Mouse (Mus musculus) neural tube, embryonic 14.5 days (tissue): ENCODE measurements around the gene Sfxn2. TPM values are rescaled to one million over a fixed set of nuclear protein-coding genes. Genes with fewer than 3 reads are reported as not detected.

Experiments used
- ATAC-seq: fragments of 200-750 bp; cut with Nextera tagmentation; 2 replicates; pipeline ENCODE4 v1.8.0; 2017; ENCODE audit warnings: low read depth, mild to moderate bottlenecking, moderate TSS enrichment, moderate library complexity
- H3K27ac ChIP-seq: fragments of 300-500 bp; sonication (generic); 2 replicates; pipeline ENCODE4 v1.5.1; 2014; ENCODE audit warnings: low read depth, mild to moderate bottlenecking, control low read depth, low read length, moderate library complexity, mixed read lengths
- H3K27me3 ChIP-seq: fragments of 300-500 bp; sonication (generic); 2 replicates; pipeline ENCODE4 v1.6.1; 2014; ENCODE audit warnings: low read length; ENCODE audit not compliant: control insufficient read depth, insufficient read depth
- H3K36me3 ChIP-seq: fragments of 300-500 bp; sonication (generic); 2 replicates; pipeline ENCODE4 v1.6.1; 2014; ENCODE audit warnings: low read length, mixed read lengths; ENCODE audit not compliant: control insufficient read depth, insufficient read depth
- H3K4me1 ChIP-seq: fragments of 300-500 bp; sonication (generic); 2 replicates; pipeline ENCODE4 v1.6.1; 2014; ENCODE audit warnings: low read length; ENCODE audit not compliant: control insufficient read depth, insufficient read depth
- H3K4me2 ChIP-seq: fragments of 300-500 bp; sonication (generic); 2 replicates; pipeline ENCODE4 v1.6.1; 2014; ENCODE audit warnings: mild to moderate bottlenecking, low read depth, low read length, control low read depth
- H3K4me3 ChIP-seq: fragments of 300-500 bp; sonication (generic); 2 replicates; pipeline ENCODE4 v1.5.1; 2014; ENCODE audit warnings: low read depth, low read length, control low read depth, mixed read lengths
- H3K9ac ChIP-seq: fragments of 300-500 bp; sonication (generic); replicated peaks from 2 replicates; pipeline ENCODE4 v1.6.1; 2014; ENCODE audit warnings: low read depth, mild to moderate bottlenecking, control low read depth, low read length, mixed read lengths
- H3K9me3 ChIP-seq: fragments of 300-500 bp; sonication (generic); 2 replicates; pipeline ENCODE4 v1.6.1; 2016; ENCODE audit warnings: low read length; ENCODE audit not compliant: control insufficient read depth
- WGBS: fragments of 180-500 bp; shearing (Covaris S2); extraction: QIAGEN DNeasy Blood & Tissue Kit; methylation state at CpG from one replicate; pipeline ENCODE4 v1.1.7; 2014; 5-methylcytosine and 5-hydroxymethylcytosine counted together
- polyA plus RNA-seq: library from polyadenylated mRNA; unstranded; fragments of >200 nt; fragmentation: Nextera tagmentation; extraction: Ambion mirVana; gene quantifications from 2 replicates; pipeline ENCODE4 v1.2.1, GENCODE M21; 2014

Gene Sfxn2
- polyA plus RNA-seq, 1 experiment from 2014 or later, result 10.7 TPM

GRCm38 (mm10) chr19:46602406-46602805 is 29.2 kb downstream of the Sfxn2 start:
- Histone ChIP-seq H3K9ac (no peak overlapping the region), H3K36me3 (0 out of 2 replicates have a peak, but pooled peaks cover 8% of the 10 kb centered on the region), H3K4me1 (peaks cover 8% of the 10 kb centered on the region), H3K27me3 (no peaks in the 10 kb centered on the region), H3K4me2 (no peak overlapping the region), H3K27ac (no peak overlapping the region), H3K9me3 (no peaks in the 10 kb centered on the region), H3K4me3 (no peak overlapping the region)
- WGBS, result 83% methylated on average over 4 of the region's 4 CpGs
- ATAC-seq, result no peak

DNA sequence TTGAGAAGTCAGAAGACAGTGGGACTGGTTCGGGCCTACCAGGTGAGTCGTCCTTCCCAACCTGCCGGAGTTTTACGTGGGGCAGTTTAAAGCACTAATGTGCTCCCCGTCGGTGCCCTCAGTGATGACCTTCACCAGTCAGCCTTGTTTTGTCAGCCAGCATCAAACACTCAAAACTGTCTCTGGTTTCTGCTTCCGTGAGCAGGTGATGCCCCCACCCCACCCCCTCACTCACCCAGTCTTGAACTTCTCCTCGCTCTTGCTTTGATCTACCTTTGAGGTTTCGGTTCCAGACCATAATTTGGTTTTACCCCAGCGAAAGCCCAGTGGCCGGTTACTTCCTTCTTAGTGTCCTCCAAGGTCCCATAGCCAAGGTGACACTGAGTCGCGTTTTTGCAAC is 33.6 kb downstream of the Sfxn2 start:
- Histone ChIP-seq H3K4me1 (no peaks in the 10 kb centered on the region), H3K36me3 (0 out of 2 replicates have a peak, but pooled peaks cover 8% of the 10 kb centered on the region), H3K4me2 (no peak overlapping the region), H3K27me3 (no peaks in the 10 kb centered on the region), H3K27ac (no peak overlapping the region), H3K9me3 (no peaks in the 10 kb centered on the region), H3K4me3 (no peak overlapping the region), H3K9ac (no peak overlapping the region)
- 94% methylated on average over 13 of the region's 13 CpGs for WGBS
- ATAC-seq, result no peak

GRCm38 (mm10) chr19:46607424-46607823 is 34.3 kb downstream of the Sfxn2 start:
- WGBS, result 73% methylated on average over 7 of the region's 7 CpGs
- Histone ChIP-seq H3K27ac (no peak overlapping the region), H3K4me2 (no peak overlapping the region), H3K27me3 (no peaks in the 10 kb centered on the region), H3K36me3 (0 out of 2 replicates have a peak, but pooled peaks cover 8% of the 10 kb centered on the region), H3K9ac (no peak overlapping the region), H3K4me1 (no peaks in the 10 kb centered on the region), H3K4me3 (no peak overlapping the region), H3K9me3 (no peaks in the 10 kb centered on the region)
- ATAC-seq, result no peak

- Histone ChIP-seq H3K4me2 (no peak overlapping the region), H3K9me3 (no peaks in the 10 kb centered on the region), H3K4me3 (no peak overlapping the region), H3K27ac (no peak overlapping the region), H3K36me3 (0 out of 2 replicates have a peak, but pooled peaks cover 8% of the 10 kb centered on the region), H3K4me1 (no peaks in the 10 kb centered on the region), H3K27me3 (no peaks in the 10 kb centered on the region), H3K9ac (no peak overlapping the region)
- 99% methylated on average over 7 of the region's 7 CpGs for WGBS
- no peak for ATAC-seq
These were observed 35.0 kb downstream of the Sfxn2 start for GRCm38 (mm10) chr19:46608158-46608557.

GRCm38 (mm10) chr19:46616378-46616777 is 43.2 kb downstream of the Sfxn2 start:
- WGBS, result 93% methylated on average over 11 of the region's 11 CpGs
- H3K4me1 ChIP-seq, result peaks cover 15% of the 10 kb centered on the region
- no peaks in the 10 kb centered on the region for H3K27me3 ChIP-seq
- ATAC-seq, result no peak
- no peak overlapping the region for H3K9ac ChIP-seq
- no peak overlapping the region for H3K4me3 ChIP-seq
- H3K4me2 ChIP-seq, result no peak overlapping the region
- no peaks in the 10 kb centered on the region for H3K9me3 ChIP-seq
- no peak overlapping the region for H3K27ac ChIP-seq
- H3K36me3 ChIP-seq, result no peaks in the 10 kb centered on the region

- Histone ChIP-seq H3K9me3 (no peaks in the 10 kb centered on the region), H3K27ac (no peak overlapping the region), H3K4me3 (no peak overlapping the region), H3K27me3 (no peaks in the 10 kb centered on the region), H3K4me1 (peaks cover 24% of the 10 kb centered on the region), H3K4me2 (no peak overlapping the region), H3K9ac (no peak overlapping the region), H3K36me3 (no peaks in the 10 kb centered on the region)
- WGBS, result 94% methylated on average over 8 of the region's 8 CpGs
- no peak for ATAC-seq
These were observed 44.2 kb downstream of the Sfxn2 start for GRCm38 (mm10) chr19:46617361-46617760.

DNA sequence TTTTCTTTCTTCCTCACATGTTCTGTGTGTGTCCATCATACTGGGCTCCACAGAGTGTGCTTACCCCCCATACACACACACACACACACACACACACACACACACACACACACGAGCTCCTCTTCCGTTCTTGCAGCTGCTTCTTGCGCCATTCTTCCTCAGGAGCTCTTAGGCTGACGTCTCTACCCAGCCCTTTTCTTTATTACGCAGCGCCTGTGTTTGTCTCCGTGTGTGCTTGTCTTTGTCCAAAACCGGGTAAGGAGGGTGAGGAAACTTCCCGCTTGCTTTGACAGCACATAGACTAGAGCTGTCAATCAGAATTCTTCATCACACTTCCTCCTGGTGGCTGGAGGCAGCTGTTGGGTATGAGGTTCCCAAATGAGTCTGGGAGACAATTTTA is 45.2 kb downstream of the Sfxn2 start:
- H3K27me3 ChIP-seq, result no peaks in the 10 kb centered on the region
- H3K9ac ChIP-seq, result no peak overlapping the region
- no peak overlapping the region for H3K27ac ChIP-seq
- H3K9me3 ChIP-seq, result no peaks in the 10 kb centered on the region
- WGBS, result 65% methylated on average over 9 of the region's 9 CpGs
- no peak overlapping the region for H3K4me3 ChIP-seq
- H3K4me1 ChIP-seq, result peaks cover 33% of the 10 kb centered on the region
- no peaks in the 10 kb centered on the region for H3K36me3 ChIP-seq
- H3K4me2 ChIP-seq, result no peak overlapping the region
- no peak for ATAC-seq

DNA sequence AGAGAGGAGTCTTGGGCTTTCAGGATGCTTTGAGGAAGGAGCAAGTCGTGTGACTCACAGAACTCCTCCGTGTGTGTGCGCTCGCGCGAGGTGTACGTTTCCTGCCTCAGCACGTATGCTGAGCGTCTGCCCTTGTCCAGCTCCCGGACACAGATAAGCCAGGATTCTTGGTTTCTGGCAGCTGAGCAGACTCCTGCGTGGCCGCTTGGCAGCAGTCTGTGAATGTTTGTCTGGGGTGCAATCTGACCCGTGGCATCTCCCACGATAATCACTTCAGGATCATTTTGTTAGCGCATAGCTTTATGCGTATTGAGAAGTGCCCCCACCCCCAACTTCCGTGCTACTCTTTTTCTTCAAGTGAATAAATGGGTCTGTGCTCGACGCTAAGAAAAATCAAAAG is 45.8 kb downstream of the Sfxn2 start:
- H3K4me1 ChIP-seq, result peaks cover 40% of the 10 kb centered on the region
- WGBS, result 79% methylated on average over 19 of the region's 19 CpGs

GRCm38 (mm10) chr19:46619518-46619917 is 46.4 kb downstream of the Sfxn2 start:
- H3K27me3 ChIP-seq, result no peaks in the 10 kb centered on the region
- H3K9ac ChIP-seq, result no peak overlapping the region
- WGBS, result 93% methylated on average over 6 of the region's 6 CpGs
- ATAC-seq, result no peak
- H3K36me3 ChIP-seq, result no peaks in the 10 kb centered on the region
- H3K27ac ChIP-seq, result no peak overlapping the region
- H3K4me1 ChIP-seq, result peaks cover 45% of the 10 kb centered on the region
- no peak overlapping the region for H3K4me2 ChIP-seq
- no peak overlapping the region for H3K4me3 ChIP-seq
- no peaks in the 10 kb centered on the region for H3K9me3 ChIP-seq

More for the DNA sequence above, 45.8 kb downstream of the Sfxn2 start:
- Histone ChIP-seq H3K9me3 (no peaks in the 10 kb centered on the region), H3K36me3 (no peaks in the 10 kb centered on the region), H3K27me3 (no peaks in the 10 kb centered on the region), H3K9ac (no peak overlapping the region), H3K4me2 (no peak overlapping the region), H3K27ac (no peak overlapping the region), H3K4me3 (no peak overlapping the region)
- ATAC-seq, result no peak
